Mouse (Mus musculus) E14TG2a.4 (cell line): Measurements from ENCODE around the gene Rhoh.

Experiments used
- H3K27me3 ChIP-seq: 2 replicates; pipeline ENCODE4 v1.6.1; 2014; ENCODE audit warnings: low read length, control low read depth; ENCODE audit not compliant: insufficient read depth
- H3K36me3 ChIP-seq: 2 replicates; pipeline ENCODE4 v1.6.1; 2014; ENCODE audit warnings: low read length, control low read depth; ENCODE audit not compliant: insufficient read depth
- H3K4me1 ChIP-seq: replicated peaks from 2 replicates; pipeline ENCODE4 v1.6.1; 2014; ENCODE audit warnings: low read depth, low read length, control low read depth
- H3K4me3 ChIP-seq: replicated peaks from 2 replicates; pipeline ENCODE4 v1.5.1; 2014; ENCODE audit warnings: mild to moderate bottlenecking, low read length
- H3K9me3 ChIP-seq: 2 replicates; pipeline ENCODE4 v1.6.1; 2014; ENCODE audit warnings: low read length, control low read depth
- CTCF ChIP-seq: conservative IDR thresholded peaks from 2 replicates; pipeline ENCODE4 v1.5.1; 2014; ENCODE audit warnings: low read length
- NANOG ChIP-seq: IDR thresholded peaks from 2 replicates; pipeline ENCODE4 v1.6.1; 2014; ENCODE audit warnings: borderline replicate concordance, low read length, mixed read lengths
- POU5F1 ChIP-seq: IDR thresholded peaks from 2 replicates; pipeline ENCODE4 v1.6.1; 2014; ENCODE audit warnings: low read length, borderline replicate concordance

Rhoh gene

GRCm38 (mm10) chr5:65856591-65857411 lies 4.2 kb upstream of the Rhoh start:
- peaks cover 11% of the 10 kb centered on the region for H3K27me3 ChIP-seq
- no peaks in the 10 kb centered on the region for H3K36me3 ChIP-seq
- no peak overlapping the region for H3K4me3 ChIP-seq
- TF ChIP-seq NANOG (no peak), CTCF (no peak), POU5F1 (no peak)
- peaks cover 4% of the 10 kb centered on the region for H3K4me1 ChIP-seq
- H3K9me3 ChIP-seq: no peaks in the 10 kb centered on the region

- Histone ChIP-seq H3K4me1 (peaks cover 4% of the 10 kb centered on the region), H3K27me3 (peaks cover 11% of the 10 kb centered on the region), H3K4me3 (no peak overlapping the region), H3K36me3 (no peaks in the 10 kb centered on the region), H3K9me3 (no peaks in the 10 kb centered on the region)
- TF ChIP-seq CTCF: no peak
- no peak for TF ChIP-seq NANOG
- no peak for TF ChIP-seq POU5F1
These were observed 3.1 kb upstream of the Rhoh start for GRCm38 (mm10) chr5:65857935-65858334.

- no peaks in the 10 kb centered on the region for H3K9me3 ChIP-seq
- H3K36me3 ChIP-seq: no peaks in the 10 kb centered on the region
- no peak overlapping the region for H3K4me3 ChIP-seq
- peaks cover 13% of the 10 kb centered on the region for H3K27me3 ChIP-seq
- no peak for TF ChIP-seq NANOG
- H3K4me1 ChIP-seq: peaks cover 4% of the 10 kb centered on the region
These were observed 2.7 kb upstream of the Rhoh start for GRCm38 (mm10) chr5:65858355-65858754.

GRCm38 (mm10) chr5:65858898-65859297 lies 2.1 kb upstream of the Rhoh start:
- Histone ChIP-seq H3K27me3 (peaks cover 17% of the 10 kb centered on the region), H3K4me3 (no peak overlapping the region), H3K4me1 (peaks cover 4% of the 10 kb centered on the region), H3K9me3 (no peaks in the 10 kb centered on the region), H3K36me3 (no peaks in the 10 kb centered on the region)
- TF ChIP-seq CTCF: no peak
- TF ChIP-seq POU5F1: no peak
- no peak for TF ChIP-seq NANOG

GRCm38 (mm10) chr5:65859396-65859795 lies 1.6 kb upstream of the Rhoh start:
- Histone ChIP-seq H3K36me3 (no peaks in the 10 kb centered on the region), H3K4me3 (no peak overlapping the region), H3K27me3 (peaks cover 17% of the 10 kb centered on the region), H3K9me3 (no peaks in the 10 kb centered on the region), H3K4me1 (peaks cover 4% of the 10 kb centered on the region)
- TF ChIP-seq NANOG: no peak

- TF ChIP-seq POU5F1: no peak
- H3K27me3 ChIP-seq: peaks cover 21% of the 10 kb centered on the region
- no peak overlapping the region for H3K4me3 ChIP-seq
- no peaks in the 10 kb centered on the region for H3K36me3 ChIP-seq
- peaks cover 4% of the 10 kb centered on the region for H3K4me1 ChIP-seq
- H3K9me3 ChIP-seq: no peaks in the 10 kb centered on the region
These were observed 572 bp upstream of the Rhoh start for GRCm38 (mm10) chr5:65860281-65861000.

GRCm38 (mm10) chr5:65862217-65862927 lies 1.4 kb downstream of the Rhoh start:
- Histone ChIP-seq H3K36me3 (no peaks in the 10 kb centered on the region), H3K27me3 (peaks cover 28% of the 10 kb centered on the region), H3K4me1 (peaks cover 4% of the 10 kb centered on the region), H3K9me3 (no peaks in the 10 kb centered on the region), H3K4me3 (no peak overlapping the region)
- TF ChIP-seq POU5F1 (no peak), CTCF (no peak), NANOG (no peak)

GRCm38 (mm10) chr5:65863349-65863749 lies 2.3 kb downstream of the Rhoh start:
- H3K9me3 ChIP-seq: no peaks in the 10 kb centered on the region
- H3K27me3 ChIP-seq: peaks cover 28% of the 10 kb centered on the region
- peaks cover 4% of the 10 kb centered on the region for H3K4me1 ChIP-seq
- no peak overlapping the region for H3K4me3 ChIP-seq
- no peaks in the 10 kb centered on the region for H3K36me3 ChIP-seq
- TF ChIP-seq CTCF (no peak), POU5F1 (no peak), NANOG (no peak)

GRCm38 (mm10) chr5:65864486-65864885 lies 3.5 kb downstream of the Rhoh start:
- H3K9me3 ChIP-seq: no peaks in the 10 kb centered on the region

More at GRCm38 (mm10) chr5:65864486-65864885, 3.5 kb downstream of the Rhoh start:
- Histone ChIP-seq H3K4me3 (no peak overlapping the region), H3K36me3 (no peaks in the 10 kb centered on the region), H3K27me3 (peaks cover 32% of the 10 kb centered on the region), H3K4me1 (peaks cover 4% of the 10 kb centered on the region)
- no peak for TF ChIP-seq POU5F1
- TF ChIP-seq CTCF: no peak
- no peak for TF ChIP-seq NANOG
